Mouse (Mus musculus): ENCODE measurements around the gene Galr2. TPM values are rescaled to one million over a fixed set of nuclear protein-coding genes. Genes with fewer than 3 reads are reported as not detected.
A peak's percentile ranks its signal among the peaks of the same experiment; 100 is the strongest.

Gene Galr2
- polyA plus RNA-seq, 1 experiment = 1.5 TPM

DNA sequence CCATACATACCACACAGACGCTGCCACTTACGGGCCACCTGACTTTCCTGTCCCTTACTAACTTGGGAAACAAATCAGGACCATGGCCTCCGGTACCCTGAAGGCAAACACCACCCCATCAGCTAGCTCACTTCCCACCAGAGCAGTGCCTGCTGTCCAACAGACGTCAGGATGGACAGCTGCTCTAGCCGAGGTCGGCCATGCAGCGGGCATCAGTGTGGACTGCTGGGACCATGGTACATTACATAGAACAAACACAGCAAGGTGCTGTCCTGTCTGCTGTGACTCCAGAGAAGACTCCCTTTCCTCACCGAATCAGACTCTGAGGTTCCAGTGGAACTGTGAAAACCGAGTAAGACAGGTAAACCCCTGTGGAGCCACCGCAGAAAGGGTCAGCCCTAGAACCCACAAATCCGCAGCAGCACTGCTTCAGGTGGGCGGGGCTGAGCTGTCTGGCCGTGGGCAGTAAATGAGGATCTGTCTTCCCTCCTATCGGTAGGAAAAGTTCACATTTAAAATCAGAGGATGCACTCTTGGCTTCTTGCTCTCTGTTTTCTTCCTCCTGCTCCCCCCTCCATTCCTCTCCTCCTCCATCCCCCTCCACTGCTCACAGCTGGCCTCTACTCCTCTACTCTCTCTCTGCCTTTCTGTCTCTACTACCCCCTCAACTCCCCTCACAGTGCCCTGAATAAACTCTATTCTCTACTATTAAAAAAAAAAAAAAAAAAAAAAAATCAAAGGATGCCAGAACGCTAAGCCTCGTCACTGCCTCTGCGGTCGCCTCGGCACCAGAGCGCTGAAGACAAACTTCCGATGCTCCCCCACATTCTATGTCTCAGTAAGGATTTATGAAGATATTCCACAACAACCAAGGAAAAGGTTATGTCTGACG lies 25.4 kb upstream of the Galr2 start:
- no peak for TF ChIP-seq POLR2A (IDR thresholded peaks at IDR 0.05; ENCODE audit: insufficient read length, low read depth)
- TF ChIP-seq E2F4 (IDR thresholded peaks at IDR 0.05; ENCODE audit: insufficient read depth) = no peak
- TF ChIP-seq SRF (IDR thresholded peaks at IDR 0.05; ENCODE audit: control insufficient read depth, insufficient read length, low read depth) = no peak
- TF ChIP-seq REST (IDR thresholded peaks at IDR 0.05; ENCODE audit: insufficient read depth, insufficient read length) = no peak
- no peak for TF ChIP-seq MAX (IDR thresholded peaks at IDR 0.05; ENCODE audit: low read depth)
- peak in 2 of 3 experiments; percentile 74 to 81 for TF ChIP-seq MYOD1 (IDR thresholded peaks at IDR 0.05; ENCODE audit: control insufficient read depth in 1 of 3, insufficient read length in 2 of 3, low read depth in 2 of 3)
- TF ChIP-seq MYOG (IDR thresholded peaks at IDR 0.05; ENCODE audit: control insufficient read depth in 1 of 3, insufficient read depth in 1 of 3, insufficient read length in 2 of 3, low read depth in 2 of 3) = peak in 2 of 3 experiments; percentile 82 to 84
- TF ChIP-seq USF1 (IDR thresholded peaks at IDR 0.05; ENCODE audit: low read depth) = no peak
- Histone ChIP-seq H3ac (ENCODE audit: control insufficient read depth, insufficient read length) (no peak overlapping the region), H3K36me3 (ENCODE audit: control insufficient read depth, insufficient read depth) (peaks cover 20% of the 10 kb centered on the region), H3K4me3 (no peak overlapping the region), H3K79me2 (ENCODE audit: control insufficient read depth, insufficient read depth) (peaks cover 9% of the 10 kb centered on the region), H3K27me3 (ENCODE audit: control insufficient read depth, insufficient read depth, insufficient read length) (no peaks in the 10 kb centered on the region), H3K4me2 (ENCODE audit: low read depth) (peak overlapping the region; percentile 64)

- Histone ChIP-seq H3K4me3 (no peak overlapping the region), H3K36me3 (ENCODE audit: control insufficient read depth, insufficient read depth) (peaks cover 28% of the 10 kb centered on the region), H3K79me2 (ENCODE audit: control insufficient read depth, insufficient read depth) (peaks cover 9% of the 10 kb centered on the region), H3K4me2 (ENCODE audit: low read depth) (peak overlapping the region; percentile 64), H3K27me3 (ENCODE audit: control insufficient read depth, insufficient read depth, insufficient read length) (no peaks in the 10 kb centered on the region), H3ac (ENCODE audit: control insufficient read depth, insufficient read length) (no peak overlapping the region)
- TF ChIP-seq POLR2A (IDR thresholded peaks at IDR 0.05; ENCODE audit: insufficient read length, low read depth) (no peak), E2F4 (IDR thresholded peaks at IDR 0.05; ENCODE audit: insufficient read depth) (no peak), TCF3 (IDR thresholded peaks at IDR 0.05; ENCODE audit: insufficient read length, low read depth) (no peak), MAX (IDR thresholded peaks at IDR 0.05; ENCODE audit: low read depth) (no peak), POLR2AphosphoS2 (IDR thresholded peaks at IDR 0.05; ENCODE audit: insufficient read length, low read depth) (no peak), SRF (IDR thresholded peaks at IDR 0.05; ENCODE audit: control insufficient read depth, insufficient read length, low read depth) (no peak), MYOG (IDR thresholded peaks at IDR 0.05; ENCODE audit: control insufficient read depth in 1 of 3, insufficient read depth in 1 of 3, insufficient read length in 2 of 3, low read depth in 2 of 3) (no peak), TCF12 (IDR thresholded peaks at IDR 0.05; ENCODE audit: insufficient read depth, poor library complexity, severe bottlenecking) (no peak), CEBPB (IDR thresholded peaks at IDR 0.05; ENCODE audit: insufficient read depth, poor library complexity, severe bottlenecking) (no peak), USF1 (IDR thresholded peaks at IDR 0.05; ENCODE audit: low read depth) (no peak), MYOD1 (IDR thresholded peaks at IDR 0.05; ENCODE audit: control insufficient read depth in 1 of 3, insufficient read length in 2 of 3, low read depth in 2 of 3) (no peak), REST (IDR thresholded peaks at IDR 0.05; ENCODE audit: insufficient read depth, insufficient read length) (no peak)
Measured at GRCm38 (mm10) chr11:116255982-116256675, 24.6 kb upstream of the Galr2 start.

GRCm38 (mm10) chr11:116259461-116259860 lies 21.3 kb upstream of the Galr2 start:
- TF ChIP-seq MYOD1 (IDR thresholded peaks at IDR 0.05; ENCODE audit: control insufficient read depth in 1 of 3, insufficient read length in 2 of 3, low read depth in 2 of 3) (peak in 1 of 3 experiments; percentile 57), USF1 (IDR thresholded peaks at IDR 0.05; ENCODE audit: low read depth) (no peak)
- no peaks in the 10 kb centered on the region for H3K27me3 ChIP-seq (ENCODE audit: control insufficient read depth, insufficient read depth, insufficient read length)
- H3K79me2 ChIP-seq (ENCODE audit: control insufficient read depth, insufficient read depth) = peaks cover 9% of the 10 kb centered on the region
- H3K4me3 ChIP-seq = no peak overlapping the region
- H3ac ChIP-seq (ENCODE audit: control insufficient read depth, insufficient read length) = no peak overlapping the region
- H3K4me2 ChIP-seq (ENCODE audit: low read depth) = no peak overlapping the region
- H3K36me3 ChIP-seq (ENCODE audit: control insufficient read depth, insufficient read depth) = peaks cover 36% of the 10 kb centered on the region

DNA sequence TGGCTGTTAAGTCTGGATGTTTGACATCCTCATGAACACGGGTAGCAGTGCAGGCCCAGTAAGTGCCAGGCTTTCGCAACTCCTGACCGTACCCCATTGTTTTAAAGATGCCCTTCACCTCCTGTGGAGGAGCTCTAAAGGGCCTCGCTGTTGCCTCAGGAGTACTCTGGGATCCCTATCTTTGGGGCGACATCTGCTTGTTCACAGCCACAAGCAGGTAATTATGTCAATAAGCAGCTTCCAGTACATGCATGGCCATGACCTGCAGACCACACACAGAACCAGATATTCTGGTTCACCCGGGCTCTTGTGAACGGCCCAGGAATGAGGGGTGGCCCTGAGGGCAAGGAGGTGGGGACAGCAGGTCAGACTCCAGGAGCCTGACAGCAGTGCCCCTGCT lies 20.5 kb upstream of the Galr2 start:
- TF ChIP-seq TCF3 (IDR thresholded peaks at IDR 0.05; ENCODE audit: insufficient read length, low read depth) (no peak), SRF (IDR thresholded peaks at IDR 0.05; ENCODE audit: control insufficient read depth, insufficient read length, low read depth) (no peak), POLR2AphosphoS2 (IDR thresholded peaks at IDR 0.05; ENCODE audit: insufficient read length, low read depth) (no peak), REST (IDR thresholded peaks at IDR 0.05; ENCODE audit: insufficient read depth, insufficient read length) (no peak), E2F4 (IDR thresholded peaks at IDR 0.05; ENCODE audit: insufficient read depth) (no peak)
- Histone ChIP-seq H3K79me2 (ENCODE audit: control insufficient read depth, insufficient read depth) (peaks cover 9% of the 10 kb centered on the region), H3K4me3 (no peak overlapping the region), H3K4me2 (ENCODE audit: low read depth) (no peak overlapping the region), H3ac (ENCODE audit: control insufficient read depth, insufficient read length) (no peak overlapping the region), H3K36me3 (ENCODE audit: control insufficient read depth, insufficient read depth) (peaks cover 43% of the 10 kb centered on the region), H3K27me3 (ENCODE audit: control insufficient read depth, insufficient read depth, insufficient read length) (no peaks in the 10 kb centered on the region)

DNA sequence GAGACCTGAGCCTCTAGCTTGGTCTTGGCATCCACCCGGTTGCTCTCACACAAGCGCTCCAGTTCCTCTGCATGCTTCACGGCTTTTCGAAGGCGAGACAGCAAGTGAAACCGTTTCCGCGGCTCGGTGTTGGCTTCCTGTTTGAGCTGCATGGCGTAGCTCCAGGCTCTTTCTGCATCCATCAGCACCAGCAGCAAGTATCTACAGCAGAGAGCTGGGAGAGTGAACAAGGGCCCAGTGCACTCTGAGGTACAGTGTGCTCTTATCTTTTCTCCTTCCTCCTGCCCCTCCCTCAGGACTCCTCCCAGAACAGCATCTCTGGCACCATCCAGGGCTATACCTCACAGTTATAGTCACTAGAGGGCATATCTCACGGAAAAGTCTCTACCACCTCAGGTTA lies 15.4 kb upstream of the Galr2 start:
- TF ChIP-seq MYOD1 (IDR thresholded peaks at IDR 0.05; ENCODE audit: control insufficient read depth in 1 of 3, insufficient read length in 2 of 3, low read depth in 2 of 3) (no peak), TCF12 (IDR thresholded peaks at IDR 0.05; ENCODE audit: insufficient read depth, poor library complexity, severe bottlenecking) (no peak), USF1 (IDR thresholded peaks at IDR 0.05; ENCODE audit: low read depth) (no peak), POLR2AphosphoS2 (IDR thresholded peaks at IDR 0.05; ENCODE audit: insufficient read length, low read depth) (no peak), MAX (IDR thresholded peaks at IDR 0.05; ENCODE audit: low read depth) (no peak), E2F4 (IDR thresholded peaks at IDR 0.05; ENCODE audit: insufficient read depth) (no peak), REST (IDR thresholded peaks at IDR 0.05; ENCODE audit: insufficient read depth, insufficient read length) (no peak), SRF (IDR thresholded peaks at IDR 0.05; ENCODE audit: control insufficient read depth, insufficient read length, low read depth) (no peak), MYOG (IDR thresholded peaks at IDR 0.05; ENCODE audit: control insufficient read depth in 1 of 3, insufficient read depth in 1 of 3, insufficient read length in 2 of 3, low read depth in 2 of 3) (no peak), TCF3 (IDR thresholded peaks at IDR 0.05; ENCODE audit: insufficient read length, low read depth) (no peak)
- Histone ChIP-seq H3K36me3 (ENCODE audit: control insufficient read depth, insufficient read depth) (peaks cover 57% of the 10 kb centered on the region), H3ac (ENCODE audit: control insufficient read depth, insufficient read length) (no peak overlapping the region), H3K79me2 (ENCODE audit: control insufficient read depth, insufficient read depth) (peaks cover 16% of the 10 kb centered on the region), H3K4me2 (ENCODE audit: low read depth) (no peak overlapping the region), H3K4me3 (no peak overlapping the region), H3K27me3 (ENCODE audit: control insufficient read depth, insufficient read depth, insufficient read length) (no peaks in the 10 kb centered on the region)
